Mouse (Mus musculus) MEL (cell line): ENCODE measurements at regions not wholly inside any gene's neighbourhood (a gene's known extent, or its start where the extent isn't known, plus 50 kb on each side); places are given as distances from the start of the nearest gene placed in this dataset.
"Not testable (repeated sequence)": the region's sequence is repeated elsewhere in the genome, so short reads cannot be mapped to it uniquely, and the experiment has no call there.

Experiments
- DNase-seq: peaks from one replicate; pipeline ENCODE4 v3.0.0; 2011; ENCODE audit warnings: low read depth, low spot score
- H3K27ac ChIP-seq: 2 replicates; pipeline ENCODE4 v1.5.1; 2012; ENCODE audit warnings: low read depth, mild to moderate bottlenecking, control low read depth, low read length, moderate library complexity; ENCODE audit not compliant: control insufficient read depth
- H3K27me3 ChIP-seq, 2 experiments: fragments of 150-350 bp in 1 of 2; sonication (generic) in 1 of 2; 2 replicates each; pipeline ENCODE4 v1.6.1; 2012; ENCODE audit warnings: low read length in 2 of 2, mild to moderate bottlenecking in 2 of 2, improper control_type of control experiment in 1 of 2, moderate library complexity in 1 of 2; ENCODE audit not compliant: insufficient read depth in 2 of 2, control insufficient read depth in 1 of 2
- H3K36me3 ChIP-seq, 2 experiments: 2 replicates each; pipeline ENCODE4 v1.6.1; 2012 to 2014; ENCODE audit warnings: low read length in 2 of 2, improper control_type of control experiment in 1 of 2, inconsistent platforms in 1 of 2, mild to moderate bottlenecking in 1 of 2; ENCODE audit not compliant: insufficient read depth in 2 of 2, control insufficient read depth in 1 of 2
- H3K4me1 ChIP-seq, 2 experiments: fragments of 150-350 bp in 1 of 2; sonication (generic) in 1 of 2; 2 replicates each; pipeline ENCODE4 v1.6.1; 2012; ENCODE audit warnings: low read length in 2 of 2, improper control_type of control experiment in 1 of 2, mild to moderate bottlenecking in 1 of 2; ENCODE audit not compliant: insufficient read depth in 2 of 2, control insufficient read depth in 1 of 2
- H3K4me3 ChIP-seq, 2 experiments: fragments of 150-350 bp in 1 of 2; sonication (generic) in 1 of 2; 2 replicates each; pipeline ENCODE4 v1.5.1; 2012; ENCODE audit warnings: low read depth in 2 of 2, low read length in 2 of 2, mild to moderate bottlenecking in 2 of 2, moderate library complexity in 2 of 2, control low read depth in 1 of 2, improper control_type of control experiment in 1 of 2; ENCODE audit not compliant: control insufficient read depth in 1 of 2, insufficient read depth in 1 of 2
- H3K79me2 ChIP-seq: 2 replicates; pipeline ENCODE4 v1.6.1; 2012; ENCODE audit warnings: mild to moderate bottlenecking, low read length, moderate library complexity; ENCODE audit not compliant: control insufficient read depth, poor library complexity, insufficient read depth
- H3K9ac ChIP-seq: 2 replicates; pipeline ENCODE4 v1.6.1; 2012; ENCODE audit warnings: low read depth, mild to moderate bottlenecking, control low read depth, low read length, moderate library complexity; ENCODE audit not compliant: control insufficient read depth, poor library complexity, severe bottlenecking
- H3K9me3 ChIP-seq: fragments of 150-350 bp; sonication (generic); replicated peaks from 2 replicates; pipeline ENCODE4 v1.6.1; 2012; ENCODE audit warnings: mild to moderate bottlenecking, low read length, improper control_type of control experiment, moderate library complexity; ENCODE audit not compliant: insufficient read depth
- CHD2 ChIP-seq: IDR thresholded peaks from 2 replicates; pipeline ENCODE4 v1.6.1; 2011; ENCODE audit warnings: low read length, improper control_type of control experiment
- E2F4 ChIP-seq: IDR thresholded peaks from 2 replicates; pipeline ENCODE4 v1.6.1; 2011; ENCODE audit warnings: low read depth, low read length, improper control_type of control experiment, borderline replicate concordance
- ELF1 ChIP-seq: IDR thresholded peaks from 2 replicates; pipeline ENCODE4 v1.6.1; 2014; ENCODE audit warnings: low read depth, mild to moderate bottlenecking, inconsistent platforms, low read length, improper control_type of control experiment, moderate library complexity
- EP300 ChIP-seq, 2 experiments: IDR thresholded peaks; 2 replicates each; pipeline ENCODE4 v1.6.1; 2011; ENCODE audit warnings: improper control_type of control experiment in 2 of 2, low read length in 2 of 2, low read depth in 1 of 2, mild to moderate bottlenecking in 1 of 2
- ETS1 ChIP-seq: IDR thresholded peaks from 2 replicates; pipeline ENCODE4 v1.6.1; 2012; ENCODE audit warnings: low read depth, mild to moderate bottlenecking, inconsistent platforms, low read length, improper control_type of control experiment, moderate library complexity
- GATA1 ChIP-seq: IDR thresholded peaks from 2 replicates; pipeline ENCODE4 v1.6.1; 2011; ENCODE audit warnings: low read depth, low read length, improper control_type of control experiment
- HCFC1 ChIP-seq: IDR thresholded peaks from 2 replicates; pipeline ENCODE4 v1.6.1; 2012; ENCODE audit warnings: low read depth, mild to moderate bottlenecking, inconsistent platforms, low read length, improper control_type of control experiment, moderate library complexity
- JUND ChIP-seq: IDR thresholded peaks from 2 replicates; pipeline ENCODE4 v1.6.1; 2011; ENCODE audit warnings: low read depth, mild to moderate bottlenecking, improper control_type of control experiment, low read length
- KAT2A ChIP-seq: conservative IDR thresholded peaks from 2 replicates; pipeline ENCODE4 v1.6.1; 2012; ENCODE audit warnings: low read depth, low read length, improper control_type of control experiment, inconsistent platforms
- MAZ ChIP-seq: IDR thresholded peaks from 2 replicates; pipeline ENCODE4 v1.6.1; 2012; ENCODE audit warnings: low read depth, mild to moderate bottlenecking, inconsistent platforms, low read length, improper control_type of control experiment
- MYB ChIP-seq: IDR thresholded peaks from 2 replicates; pipeline ENCODE4 v1.6.1; 2011; ENCODE audit warnings: mild to moderate bottlenecking, low read depth, low read length, improper control_type of control experiment
- MYC ChIP-seq: IDR thresholded peaks from 2 replicates; pipeline ENCODE4 v1.6.1; 2011; ENCODE audit warnings: low read depth, mild to moderate bottlenecking, low read length, improper control_type of control experiment, moderate library complexity
- POLR2AphosphoS5 ChIP-seq: IDR thresholded peaks from 2 replicates; pipeline ENCODE4 v1.6.1; 2012; ENCODE audit warnings: low read depth, borderline replicate concordance, mild to moderate bottlenecking, inconsistent platforms, low read length, moderate library complexity, mixed read lengths
- RAD21 ChIP-seq: IDR thresholded peaks from 2 replicates; pipeline ENCODE4 v1.6.1; 2011; ENCODE audit warnings: mild to moderate bottlenecking, low read depth, low read length, improper control_type of control experiment
- RCOR1 ChIP-seq: IDR thresholded peaks from 2 replicates; pipeline ENCODE4 v1.6.1; 2012; ENCODE audit warnings: low read depth, mild to moderate bottlenecking, inconsistent platforms, low read length, improper control_type of control experiment
- SIN3A ChIP-seq: IDR thresholded peaks from 2 replicates; pipeline ENCODE4 v1.6.1; 2012; ENCODE audit warnings: low read length, improper control_type of control experiment, inconsistent platforms
- SMC3 ChIP-seq: IDR thresholded peaks from 2 replicates; pipeline ENCODE4 v1.6.1; 2011; ENCODE audit warnings: low read depth, low read length, improper control_type of control experiment
- TAL1 ChIP-seq: IDR thresholded peaks from 2 replicates; pipeline ENCODE4 v1.6.1; 2012; ENCODE audit warnings: mild to moderate bottlenecking, inconsistent platforms, low read length, moderate library complexity, mixed read lengths
- TCF12 ChIP-seq: IDR thresholded peaks from 2 replicates; pipeline ENCODE4 v1.6.1; 2014; ENCODE audit warnings: low read depth, mild to moderate bottlenecking, inconsistent platforms, low read length, improper control_type of control experiment, moderate library complexity
- USF1 ChIP-seq: IDR thresholded peaks from 2 replicates; pipeline ENCODE4 v1.6.1; 2014; ENCODE audit warnings: low read depth, mild to moderate bottlenecking, inconsistent platforms, low read length, improper control_type of control experiment, moderate library complexity
- USF2 ChIP-seq, 2 experiments: IDR thresholded peaks; 2 replicates each; pipeline ENCODE4 v1.6.1; 2011 to 2012; ENCODE audit warnings: improper control_type of control experiment in 2 of 2, low read length in 2 of 2, borderline replicate concordance in 1 of 2, inconsistent platforms in 1 of 2, low read depth in 1 of 2, mild to moderate bottlenecking in 1 of 2; ENCODE audit not compliant: insufficient read depth in 1 of 2
- ZC3H11A ChIP-seq: IDR thresholded peaks from 2 replicates; pipeline ENCODE4 v1.6.1; 2012; ENCODE audit warnings: low read depth, mild to moderate bottlenecking, inconsistent platforms, low read length, improper control_type of control experiment
- ZKSCAN1 ChIP-seq: IDR thresholded peaks from 2 replicates; pipeline ENCODE4 v1.6.1; 2012; ENCODE audit warnings: low read depth, mild to moderate bottlenecking, inconsistent platforms, low read length, improper control_type of control experiment, moderate library complexity
- ZMIZ1 ChIP-seq: IDR thresholded peaks from 2 replicates; pipeline ENCODE4 v1.6.1; 2012; ENCODE audit warnings: low read depth, mild to moderate bottlenecking, inconsistent platforms, low read length, improper control_type of control experiment, moderate library complexity

DNA sequence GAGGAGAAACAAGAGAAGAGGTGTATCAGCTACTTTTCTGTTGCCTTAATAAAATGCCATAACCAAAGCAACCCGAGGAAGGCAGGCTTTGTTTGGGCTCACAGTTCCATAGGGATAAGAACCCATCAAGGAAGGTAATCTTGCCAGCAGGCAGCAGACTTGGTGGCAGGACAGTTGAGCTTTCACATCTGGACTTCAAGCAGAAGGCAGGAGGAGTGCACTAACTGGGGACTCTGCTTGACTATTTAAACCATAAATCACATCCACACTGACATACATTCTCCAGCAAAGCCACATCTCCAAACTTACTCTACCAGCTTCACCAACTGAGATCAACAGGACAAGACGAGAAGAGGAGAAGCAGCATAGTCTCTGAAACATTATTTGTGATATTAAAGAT, 1094.0 kb upstream of the Cntn5 start:
- no peak overlapping the region for H3K4me3 ChIP-seq
- no peaks in the 10 kb centered on the region for H3K9me3 ChIP-seq
- TF ChIP-seq HCFC1: no peak
- TF ChIP-seq RCOR1: no peak
- no peak for TF ChIP-seq EP300 (IDR thresholded peaks at IDR 0.05; ENCODE audit: low read depth in 1 of 2, low read length in 2 of 2)
- TF ChIP-seq SIN3A: no peak
- TF ChIP-seq RAD21: no peak
- TF ChIP-seq GATA1: no peak
- TF ChIP-seq MAZ: no peak
- TF ChIP-seq SMC3: no peak
- no peak for TF ChIP-seq JUND
- H3K4me1 ChIP-seq: no peaks in the 10 kb centered on the region
- no peaks in the 10 kb centered on the region for H3K36me3 ChIP-seq
- no peaks in the 10 kb centered on the region for H3K27me3 ChIP-seq
- no peak for DNase-seq
- H3K9ac ChIP-seq: no peak overlapping the region
- no peak overlapping the region for H3K27ac ChIP-seq
- no peaks in the 10 kb centered on the region for H3K79me2 ChIP-seq

DNA sequence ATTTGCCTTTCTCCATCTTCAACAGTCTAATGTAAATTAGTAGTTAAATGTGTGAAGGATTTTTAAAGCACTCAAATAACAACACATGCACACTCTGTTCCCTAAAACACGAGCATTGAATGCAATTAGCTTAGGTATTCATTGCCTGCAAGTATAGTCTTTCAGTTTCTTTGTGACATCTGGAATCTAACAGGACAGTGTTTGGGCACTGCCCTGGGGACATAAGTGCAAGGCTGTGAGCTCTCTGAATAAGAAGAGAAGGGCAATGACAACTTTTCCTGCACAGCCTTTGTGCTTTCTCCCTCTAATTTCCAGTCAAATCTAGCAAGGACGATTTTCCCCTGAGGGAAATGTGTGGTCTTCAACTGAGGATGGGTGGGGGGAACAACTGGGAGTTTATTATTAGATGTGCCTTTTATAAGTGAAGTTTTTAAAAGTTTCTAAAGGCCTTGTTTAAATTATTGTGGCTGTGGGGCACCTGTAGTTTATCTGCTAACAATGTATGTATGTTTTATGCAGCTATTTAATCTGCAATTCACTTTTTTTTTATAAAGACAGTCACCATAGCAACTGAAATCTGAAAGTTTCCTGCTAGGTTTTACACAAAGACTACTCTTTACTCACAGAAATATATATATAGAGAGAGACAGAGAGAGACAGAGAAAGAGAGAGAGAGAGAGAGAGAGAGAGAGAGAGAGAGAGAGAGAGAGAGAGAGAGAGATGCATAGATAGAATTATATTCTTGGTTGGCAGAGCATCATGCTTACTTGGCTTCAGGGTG, 1077.7 kb upstream of the Cntn5 start:
- Histone ChIP-seq H3K27me3 (no peaks in the 10 kb centered on the region), H3K27ac (no peak overlapping the region), H3K9ac (no peak overlapping the region), H3K4me3 (no peak overlapping the region), H3K79me2 (no peaks in the 10 kb centered on the region)
- no peak for DNase-seq
- TF ChIP-seq USF2 (IDR thresholded peaks at IDR 0.05; ENCODE audit: borderline replicate concordance in 1 of 2, insufficient read depth in 1 of 2, low read depth in 1 of 2, low read length in 2 of 2) (no peak), TCF12 (no peak), KAT2A (no peak), SMC3 (no peak), MYB (no peak), RAD21 (no peak), E2F4 (no peak), TAL1 (no peak), POLR2AphosphoS5 (no peak), ELF1 (no peak), EP300 (IDR thresholded peaks at IDR 0.05; ENCODE audit: low read depth in 1 of 2, low read length in 2 of 2) (no peak), HCFC1 (no peak), MYC (no peak), ZMIZ1 (no peak), RCOR1 (no peak), ZC3H11A (no peak), CHD2 (no peak), USF1 (no peak), ZKSCAN1 (no peak), ETS1 (no peak)
- TF ChIP-seq, all 39 proteins: peak for 0
- Histone ChIP-seq H3K4me1 (no peaks in the 10 kb centered on the region), H3K36me3 (no peaks in the 10 kb centered on the region), H3K9me3 (no peaks in the 10 kb centered on the region)

DNA sequence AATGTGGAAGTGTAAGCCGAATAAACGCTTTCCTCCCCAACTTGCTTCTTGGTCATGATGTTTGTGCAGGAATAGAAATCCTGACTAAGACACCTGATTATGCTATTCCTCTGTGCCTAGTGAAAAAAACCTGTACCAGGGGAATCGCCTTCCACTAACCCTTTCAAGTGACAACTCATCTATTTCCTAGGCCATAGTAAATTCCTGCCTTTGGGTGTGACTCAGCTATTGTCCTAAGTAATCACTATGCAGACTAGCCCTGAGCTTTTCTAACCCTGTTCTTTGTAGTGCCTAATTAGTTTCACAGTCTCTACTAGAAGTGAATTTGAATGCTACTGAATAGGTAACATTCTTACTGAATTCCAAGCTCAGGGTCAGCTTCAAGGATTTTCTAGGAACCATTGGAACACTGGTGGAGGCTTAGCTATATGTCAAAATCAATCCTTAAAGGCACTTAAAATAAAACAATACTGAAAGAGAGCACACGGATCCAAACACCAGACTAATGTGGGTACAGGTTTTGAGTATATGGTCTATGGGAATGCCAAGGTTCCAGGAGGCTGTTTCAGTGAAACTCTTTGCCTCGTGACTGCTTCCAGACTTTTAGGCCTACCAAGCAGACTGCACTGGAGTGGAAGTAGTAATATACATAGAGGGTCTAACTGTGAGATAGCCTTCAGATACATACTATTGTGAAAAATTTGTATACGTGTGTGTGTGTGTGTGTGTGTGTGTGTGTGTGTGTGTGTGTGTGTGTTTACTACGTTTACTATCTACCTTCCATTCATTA, 1036.3 kb upstream of the Cntn5 start:
- not testable (repeated sequence) for H3K4me1 ChIP-seq, H3K79me2 ChIP-seq, H3K27ac ChIP-seq, H3K9me3 ChIP-seq, H3K27me3 ChIP-seq, H3K4me3 ChIP-seq, DNase-seq, H3K36me3 ChIP-seq, H3K9ac ChIP-seq
